Mouse (Mus musculus) neural tube, embryonic 13.5 days (tissue): ENCODE data around the gene Syce1l. TPM values are rescaled to one million over a fixed set of nuclear protein-coding genes. Genes with fewer than 3 reads are reported as not detected.
A peak's percentile ranks its signal among the peaks of the same experiment; 100 is the strongest.

Source experiments
- ATAC-seq: fragments of 200-750 bp; cut with Nextera tagmentation; 2 replicates; pipeline ENCODE4 v1.8.0; 2017; ENCODE audit warnings: low read depth, mild to moderate bottlenecking, moderate TSS enrichment, moderate library complexity
- H3K27ac ChIP-seq: fragments of 300-500 bp; sonication (generic); replicated peaks from 2 replicates; pipeline ENCODE4 v1.5.1; 2015; ENCODE audit warnings: moderate library complexity, mild to moderate bottlenecking, inconsistent platforms
- H3K27me3 ChIP-seq: fragments of 300-500 bp; sonication (generic); 2 replicates; pipeline ENCODE4 v1.6.1; 2015; ENCODE audit warnings: mild to moderate bottlenecking, inconsistent platforms
- H3K36me3 ChIP-seq: fragments of 300-500 bp; sonication (generic); 2 replicates; pipeline ENCODE4 v1.6.1; 2015; ENCODE audit warnings: mild to moderate bottlenecking, inconsistent platforms
- H3K4me1 ChIP-seq: fragments of 300-500 bp; sonication (generic); replicated peaks from 2 replicates; pipeline ENCODE4 v1.6.1; 2015; ENCODE audit warnings: inconsistent platforms
- H3K4me2 ChIP-seq: fragments of 300-500 bp; sonication (generic); 2 replicates; pipeline ENCODE4 v1.6.1; 2015; ENCODE audit warnings: inconsistent platforms, mild to moderate bottlenecking, moderate library complexity
- H3K4me3 ChIP-seq: fragments of 300-500 bp; sonication (generic); 2 replicates; pipeline ENCODE4 v1.5.1; 2015; ENCODE audit warnings: mild to moderate bottlenecking, inconsistent platforms
- H3K9ac ChIP-seq: fragments of 300-500 bp; sonication (generic); 2 replicates; pipeline ENCODE4 v1.6.1; 2015; ENCODE audit warnings: moderate library complexity, mild to moderate bottlenecking, inconsistent platforms
- H3K9me3 ChIP-seq: fragments of 300-500 bp; sonication (generic); 2 replicates; pipeline ENCODE4 v1.6.1; 2016; ENCODE audit warnings: inconsistent platforms
- WGBS: fragments of 180-500 bp; shearing (Covaris S2); methylation state at CpG from one replicate; pipeline ENCODE4 v1.1.7; 2015; 5-methylcytosine and 5-hydroxymethylcytosine counted together
- polyA plus RNA-seq: library from polyadenylated mRNA; unstranded; fragments of >200 nt; fragmentation: Nextera tagmentation; extraction: Ambion mirVana; gene quantifications from 2 replicates; pipeline ENCODE4 v1.2.1, GENCODE M21; 2015

Syce1l gene
- polyA plus RNA-seq, 1 experiment from 2014 or later = not detected

GRCm38 (mm10) chr8:113656154-113656553 is 13.1 kb downstream of the Syce1l start:
- Histone ChIP-seq H3K36me3 (no peaks in the 10 kb centered on the region), H3K9ac (no peak overlapping the region), H3K4me3 (no peak overlapping the region), H3K27me3 (no peaks in the 10 kb centered on the region), H3K9me3 (no peaks in the 10 kb centered on the region), H3K4me1 (no peaks in the 10 kb centered on the region), H3K27ac (no peak overlapping the region), H3K4me2 (no peak overlapping the region)
- WGBS = 93% methylated on average over 5 of the region's 5 CpGs
- no peak for ATAC-seq

GRCm38 (mm10) chr8:113656681-113657298 is 13.8 kb downstream of the Syce1l start:
- Histone ChIP-seq H3K4me1 (no peaks in the 10 kb centered on the region), H3K36me3 (no peaks in the 10 kb centered on the region), H3K9me3 (no peaks in the 10 kb centered on the region), H3K27ac (no peak overlapping the region), H3K4me3 (no peak overlapping the region), H3K4me2 (no peak overlapping the region), H3K9ac (no peak overlapping the region), H3K27me3 (no peaks in the 10 kb centered on the region)
- no peak for ATAC-seq
- WGBS = 81% methylated on average over 11 of the region's 11 CpGs

GRCm38 (mm10) chr8:113660128-113660527 is 17.1 kb downstream of the Syce1l start:
- H3K36me3 ChIP-seq = no peaks in the 10 kb centered on the region

GRCm38 (mm10) chr8:113664544-113664943 is 21.5 kb downstream of the Syce1l start:
- H3K4me2 ChIP-seq = no peak overlapping the region
- 0 out of 2 replicates have a peak, but pooled peaks cover 7% of the 10 kb centered on the region for H3K4me1 ChIP-seq
- no peaks in the 10 kb centered on the region for H3K27me3 ChIP-seq
- no peak overlapping the region for H3K27ac ChIP-seq
- no peak overlapping the region for H3K4me3 ChIP-seq
- no peaks in the 10 kb centered on the region for H3K9me3 ChIP-seq
- H3K36me3 ChIP-seq = no peaks in the 10 kb centered on the region
- no peak overlapping the region for H3K9ac ChIP-seq
- 4% methylated on average over 2 of the region's 2 CpGs for WGBS
- peak; percentile 92 for ATAC-seq

More at GRCm38 (mm10) chr8:113660128-113660527, 17.1 kb downstream of the Syce1l start:
- Histone ChIP-seq H3K27me3 (no peaks in the 10 kb centered on the region), H3K4me2 (no peak overlapping the region), H3K27ac (no peak overlapping the region), H3K4me3 (no peak overlapping the region), H3K9me3 (no peaks in the 10 kb centered on the region), H3K9ac (no peak overlapping the region), H3K4me1 (0 out of 2 replicates have a peak, but pooled peaks cover 5% of the 10 kb centered on the region)
- 90% methylated on average over 1 of the region's 1 CpGs for WGBS
- no peak for ATAC-seq

- Histone ChIP-seq H3K4me1 (0 out of 2 replicates have a peak, but pooled peaks cover 7% of the 10 kb centered on the region), H3K27ac (no peak overlapping the region), H3K9ac (no peak overlapping the region), H3K4me2 (no peak overlapping the region), H3K36me3 (no peaks in the 10 kb centered on the region), H3K9me3 (no peaks in the 10 kb centered on the region), H3K27me3 (no peaks in the 10 kb centered on the region), H3K4me3 (no peak overlapping the region)
- peak; percentile 76 for ATAC-seq
- 58% methylated on average over 4 of the region's 4 CpGs for WGBS
Measured at GRCm38 (mm10) chr8:113665036-113665435, 22.0 kb downstream of the Syce1l start.

GRCm38 (mm10) chr8:113665951-113666350 is 22.9 kb downstream of the Syce1l start:
- Histone ChIP-seq H3K4me3 (no peak overlapping the region), H3K9ac (no peak overlapping the region), H3K9me3 (no peaks in the 10 kb centered on the region), H3K27ac (no peak overlapping the region), H3K4me2 (no peak overlapping the region), H3K36me3 (no peaks in the 10 kb centered on the region), H3K4me1 (0 out of 2 replicates have a peak, but pooled peaks cover 7% of the 10 kb centered on the region), H3K27me3 (no peaks in the 10 kb centered on the region)
- ATAC-seq = no peak
- 72% methylated on average over 8 of the region's 8 CpGs for WGBS

GRCm38 (mm10) chr8:113666714-113667432 is 23.9 kb downstream of the Syce1l start:
- no peak overlapping the region for H3K4me3 ChIP-seq
- no peaks in the 10 kb centered on the region for H3K36me3 ChIP-seq
- H3K9me3 ChIP-seq = no peaks in the 10 kb centered on the region
- WGBS = 46% methylated on average over 16 of the region's 16 CpGs
- no peak overlapping the region for H3K9ac ChIP-seq
- no peak overlapping the region for H3K27ac ChIP-seq
- no peak for ATAC-seq
- no peaks in the 10 kb centered on the region for H3K27me3 ChIP-seq
- H3K4me1 ChIP-seq = 0 out of 2 replicates have a peak, but pooled peaks cover 7% of the 10 kb centered on the region
- no peak overlapping the region for H3K4me2 ChIP-seq

- H3K4me3 ChIP-seq = no peak overlapping the region
Measured at GRCm38 (mm10) chr8:113669924-113670323, 26.9 kb downstream of the Syce1l start.

GRCm38 (mm10) chr8:113672599-113673255 is 29.7 kb downstream of the Syce1l start:
- Histone ChIP-seq H3K9ac (no peak overlapping the region), H3K4me3 (no peak overlapping the region), H3K27ac (no peak overlapping the region), H3K36me3 (no peaks in the 10 kb centered on the region), H3K27me3 (no peaks in the 10 kb centered on the region), H3K4me1 (no peaks in the 10 kb centered on the region), H3K9me3 (no peaks in the 10 kb centered on the region), H3K4me2 (no peak overlapping the region)
- peak; percentile 61; the same call in 1 of the 2 replicates for ATAC-seq
- WGBS = 79% methylated on average over 11 of the region's 11 CpGs

More at GRCm38 (mm10) chr8:113669924-113670323, 26.9 kb downstream of the Syce1l start:
- Histone ChIP-seq H3K27ac (no peak overlapping the region), H3K36me3 (no peaks in the 10 kb centered on the region), H3K9me3 (no peaks in the 10 kb centered on the region), H3K9ac (no peak overlapping the region), H3K4me1 (0 out of 2 replicates have a peak, but pooled peaks cover 4% of the 10 kb centered on the region), H3K27me3 (no peaks in the 10 kb centered on the region), H3K4me2 (no peak overlapping the region)
- 87% methylated on average over 10 of the region's 10 CpGs for WGBS
- ATAC-seq = no peak

- 42% methylated on average over 3 of the region's 3 CpGs for WGBS
- ATAC-seq = no peak
- Histone ChIP-seq H3K27me3 (no peaks in the 10 kb centered on the region), H3K27ac (no peak overlapping the region), H3K36me3 (no peaks in the 10 kb centered on the region), H3K4me3 (no peak overlapping the region), H3K4me1 (no peaks in the 10 kb centered on the region), H3K9ac (no peak overlapping the region), H3K4me2 (no peak overlapping the region), H3K9me3 (no peaks in the 10 kb centered on the region)
Measured at GRCm38 (mm10) chr8:113673300-113673699, 30.3 kb downstream of the Syce1l start.

GRCm38 (mm10) chr8:113674611-113675010 is 31.6 kb downstream of the Syce1l start:
- no peak overlapping the region for H3K4me3 ChIP-seq

GRCm38 (mm10) chr8:113675281-113675680 is 32.3 kb downstream of the Syce1l start:
- no peak overlapping the region for H3K27ac ChIP-seq
- H3K9me3 ChIP-seq = no peaks in the 10 kb centered on the region
- H3K4me2 ChIP-seq = no peak overlapping the region
- H3K36me3 ChIP-seq = no peaks in the 10 kb centered on the region
- no peak for ATAC-seq
- no peak overlapping the region for H3K4me3 ChIP-seq
- H3K4me1 ChIP-seq = no peaks in the 10 kb centered on the region
- H3K9ac ChIP-seq = no peak overlapping the region
- H3K27me3 ChIP-seq = no peaks in the 10 kb centered on the region
- 62% methylated on average over 2 of the region's 2 CpGs for WGBS

More at GRCm38 (mm10) chr8:113674611-113675010, 31.6 kb downstream of the Syce1l start:
- ATAC-seq = no peak
- H3K4me1 ChIP-seq = no peaks in the 10 kb centered on the region
- 71% methylated on average over 3 of the region's 3 CpGs for WGBS
- H3K36me3 ChIP-seq = no peaks in the 10 kb centered on the region
- no peak overlapping the region for H3K9ac ChIP-seq
- no peaks in the 10 kb centered on the region for H3K9me3 ChIP-seq
- no peak overlapping the region for H3K27ac ChIP-seq
- H3K4me2 ChIP-seq = no peak overlapping the region
- H3K27me3 ChIP-seq = no peaks in the 10 kb centered on the region
